In genomic region chr2:68376660-68377059, GRCm38 (mm10) we compare ENCODE assay signal across 8 mouse cellular contexts.
DNase-seq lines count a peak whose midpoint lies in the region; ATAC-seq lines count a peak whose summit lies in the region.

No protein-coding gene starts in this region.

- peaks cover 7% of the 10 kb centered on the region; the same call in 1 of the 2 replicates for H3K36me3 ChIP-seq in hindbrain, embryonic 10.5 days
- H3K36me3 ChIP-seq in hindbrain, embryonic 11.5 days (ENCODE audit: control insufficient read depth, insufficient read depth, low read length): no peaks in the 10 kb centered on the region
- no peaks in the 10 kb centered on the region for H3K36me3 ChIP-seq in midbrain, embryonic 14.5 days (ENCODE audit: control insufficient read depth, insufficient read depth, low read length)

- H3K9me3 ChIP-seq in hindbrain, embryonic 10.5 days: no peaks in the 10 kb centered on the region
- H3K9me3 ChIP-seq in hindbrain, embryonic 11.5 days (ENCODE audit: control insufficient read depth, low read length): no peaks in the 10 kb centered on the region
- no peaks in the 10 kb centered on the region for H3K9me3 ChIP-seq in midbrain, embryonic 14.5 days (ENCODE audit: control insufficient read depth, low read length)

- no peak overlapping the region for H3K4me3 ChIP-seq in hindbrain, embryonic 10.5 days
- no peak overlapping the region for H3K4me3 ChIP-seq in hindbrain, embryonic 11.5 days (ENCODE audit: low read depth, low read length)
- no peak overlapping the region for H3K4me3 ChIP-seq in midbrain, embryonic 14.5 days (replicated peaks; ENCODE audit: low read depth, low read length)

- intact Hi-C loops in heart, postnatal 36 days (cut with DNase I): loop anchor here (2.0 to 5.0 kb wide), 2 partner anchors 54 to 91 kb away; no protein-coding TSS in a partner anchor

- WGBS in hindbrain, embryonic 10.5 days: 87% methylated on average over 12 of the region's 12 CpGs
- WGBS in hindbrain, embryonic 11.5 days: 85% methylated on average over 12 of the region's 12 CpGs
- 84% methylated on average over 12 of the region's 12 CpGs for WGBS in midbrain, embryonic 14.5 days

- H3K9ac ChIP-seq in hindbrain, embryonic 11.5 days (ENCODE audit: low read depth, low read length): no peak overlapping the region
- H3K9ac ChIP-seq in midbrain, embryonic 14.5 days (replicated peaks; ENCODE audit: low read length): no peak overlapping the region

- H3K27me3 ChIP-seq in hindbrain, embryonic 10.5 days (ENCODE audit: insufficient read depth, poor library complexity, severe bottlenecking): no peaks in the 10 kb centered on the region
- no peaks in the 10 kb centered on the region for H3K27me3 ChIP-seq in hindbrain, embryonic 11.5 days (ENCODE audit: control insufficient read depth, insufficient read depth, low read length)
- H3K27me3 ChIP-seq in midbrain, embryonic 14.5 days (ENCODE audit: control insufficient read depth, insufficient read depth, low read length): no peaks in the 10 kb centered on the region

- H3K4me2 ChIP-seq in hindbrain, embryonic 11.5 days (replicated peaks; ENCODE audit: low read depth, low read length): no peak overlapping the region
- no peak overlapping the region for H3K4me2 ChIP-seq in midbrain, embryonic 14.5 days (ENCODE audit: low read length)

- ATAC-seq in hindbrain, embryonic 11.5 days (ENCODE audit: low FRiP score): no peak
- no peak for ATAC-seq in midbrain, embryonic 14.5 days (ENCODE audit: low FRiP score, low TSS enrichment)

- DNase-seq in hindbrain, embryonic 10.5 days (ENCODE audit: low spot score): no peak
- no peak for DNase-seq in hindbrain, embryonic 11.5 days (ENCODE audit: low spot score)
- DNase-seq in gastrocnemius, adult 18-20 months (ENCODE audit: low spot score): peak; percentile 68
- peak; percentile 65 to 72 for DNase-seq in heart, postnatal 36 days
- DNase-seq in ovary, postnatal 36 days (ENCODE audit: low spot score): peak; percentile 76
- no peak for DNase-seq in right cerebral cortex, adult 18-20 months
- DNase-seq in midbrain, embryonic 14.5 days: no peak
- no peak for DNase-seq in layer of hippocampus, adult 9-10 months (ENCODE audit: low spot score)

- H3K27ac ChIP-seq in hindbrain, embryonic 10.5 days: peak overlapping the region; percentile 50; the same call in 1 of the 2 replicates
- H3K27ac ChIP-seq in hindbrain, embryonic 11.5 days (ENCODE audit: low read depth, low read length): no peak overlapping the region
- no peak overlapping the region for H3K27ac ChIP-seq in midbrain, embryonic 14.5 days (replicated peaks; ENCODE audit: low read depth, low read length)

- H3K4me1 ChIP-seq in hindbrain, embryonic 10.5 days (replicated peaks): peaks cover 78% of the 10 kb centered on the region
- peaks cover 6% of the 10 kb centered on the region; the same call in 1 of the 2 replicates for H3K4me1 ChIP-seq in hindbrain, embryonic 11.5 days (replicated peaks; ENCODE audit: control insufficient read depth, insufficient read depth, low read length)
- peaks cover 9% of the 10 kb centered on the region for H3K4me1 ChIP-seq in midbrain, embryonic 14.5 days (ENCODE audit: control insufficient read depth, insufficient read depth, low read length)

Comparison
In these comparisons a context has a peak if more than half of its experiments do, and no peak if none do; other contexts are left out.
1. DNase-seq: peak in gastrocnemius, adult 18-20 months (single experiment), heart, postnatal 36 days (2 of 2) and ovary, postnatal 36 days (single experiment); none in hindbrain, embryonic 10.5 days (single experiment), hindbrain, embryonic 11.5 days (single experiment), right cerebral cortex, adult 18-20 months (single experiment), midbrain, embryonic 14.5 days (single experiment) and layer of hippocampus, adult 9-10 months (single experiment).